Mouse (Mus musculus) kidney, embryonic 14.5 days (tissue): ENCODE data around the gene Ugcg. TPM values are rescaled to one million over a fixed set of nuclear protein-coding genes. Genes with fewer than 3 reads are reported as not detected.

Source experiments
- ATAC-seq: fragments of 200-750 bp; cut with Nextera tagmentation; 2 replicates; pipeline ENCODE4 v1.8.0; 2017; ENCODE audit warnings: moderate number of reproducible peaks, mild to moderate bottlenecking, moderate TSS enrichment, moderate library complexity; ENCODE audit not compliant: low FRiP score, low TSS enrichment
- H3K27ac ChIP-seq: fragments of 300-500 bp; sonication (generic); 2 replicates; pipeline ENCODE4 v1.5.1; 2014; ENCODE audit warnings: low read depth, mild to moderate bottlenecking, low read length, moderate library complexity, mixed read lengths
- H3K27me3 ChIP-seq: fragments of 300-500 bp; sonication (generic); 2 replicates; pipeline ENCODE4 v1.6.1; 2014; ENCODE audit warnings: mild to moderate bottlenecking, low read length; ENCODE audit not compliant: control insufficient read depth, insufficient read depth
- H3K36me3 ChIP-seq: fragments of 300-500 bp; sonication (generic); 2 replicates; pipeline ENCODE4 v1.6.1; 2014; ENCODE audit warnings: low read length, mixed read lengths; ENCODE audit not compliant: control insufficient read depth, insufficient read depth
- H3K4me1 ChIP-seq: fragments of 300-500 bp; sonication (generic); 2 replicates; pipeline ENCODE4 v1.6.1; 2014; ENCODE audit warnings: low read length, mixed read lengths; ENCODE audit not compliant: control insufficient read depth, insufficient read depth
- H3K4me2 ChIP-seq: fragments of 300-500 bp; sonication (generic); replicated peaks from 2 replicates; pipeline ENCODE4 v1.6.1; 2014; ENCODE audit warnings: low read depth, mild to moderate bottlenecking, low read length
- H3K4me3 ChIP-seq: fragments of 300-500 bp; sonication (generic); 2 replicates; pipeline ENCODE4 v1.5.1; 2014; ENCODE audit warnings: mild to moderate bottlenecking, low read length
- H3K9ac ChIP-seq: fragments of 300-500 bp; sonication (generic); 2 replicates; pipeline ENCODE4 v1.6.1; 2014; ENCODE audit warnings: low read depth, mild to moderate bottlenecking, low read length, moderate library complexity
- H3K9me3 ChIP-seq: fragments of 300-500 bp; sonication (generic); 2 replicates; pipeline ENCODE4 v1.6.1; 2016; ENCODE audit warnings: low read length; ENCODE audit not compliant: control insufficient read depth
- WGBS: fragments of 180-500 bp; shearing (Covaris S2); extraction: QIAGEN DNeasy Blood & Tissue Kit; methylation state at CpG from one replicate; pipeline ENCODE4 v1.1.7; 2014; 5-methylcytosine and 5-hydroxymethylcytosine counted together
- polyA plus RNA-seq: library from polyadenylated mRNA; unstranded; fragments of >200 nt; fragmentation: Nextera tagmentation; extraction: Ambion mirVana; gene quantifications from 2 replicates; pipeline ENCODE4 v1.2.1, GENCODE M21; 2014

Gene Ugcg
- polyA plus RNA-seq, 1 experiment from 2014 or later = 12.7 TPM

DNA sequence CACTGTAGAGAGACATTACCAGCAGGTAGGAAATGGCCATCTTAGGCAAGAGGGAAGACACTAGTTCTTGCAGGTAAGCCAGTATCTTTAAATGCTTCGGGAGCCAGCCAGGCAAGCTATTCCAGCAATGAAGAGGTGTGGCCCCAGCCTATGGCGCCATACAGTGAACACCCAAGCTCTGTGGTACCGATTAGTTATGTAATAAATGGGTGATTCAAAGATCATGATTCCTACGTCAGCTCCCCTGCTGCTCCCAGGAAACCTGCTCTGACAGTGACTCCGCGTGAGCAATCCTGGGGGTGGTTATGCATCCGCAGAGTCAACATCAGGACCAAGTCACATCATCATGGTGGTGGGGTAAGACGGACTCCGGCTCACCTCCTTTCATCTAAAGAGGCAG is 51.1 kb downstream of the Ugcg start:
- Histone ChIP-seq H3K27ac (no peak overlapping the region), H3K9me3 (no peaks in the 10 kb centered on the region), H3K36me3 (no peaks in the 10 kb centered on the region), H3K9ac (no peak overlapping the region), H3K4me2 (no peak overlapping the region), H3K4me1 (no peaks in the 10 kb centered on the region; the same call in 1 of the 2 replicates), H3K27me3 (no peaks in the 10 kb centered on the region; the same call in 1 of the 2 replicates), H3K4me3 (no peak overlapping the region)
- no peak for ATAC-seq
- WGBS = 93% methylated on average over 9 of the region's 9 CpGs

DNA sequence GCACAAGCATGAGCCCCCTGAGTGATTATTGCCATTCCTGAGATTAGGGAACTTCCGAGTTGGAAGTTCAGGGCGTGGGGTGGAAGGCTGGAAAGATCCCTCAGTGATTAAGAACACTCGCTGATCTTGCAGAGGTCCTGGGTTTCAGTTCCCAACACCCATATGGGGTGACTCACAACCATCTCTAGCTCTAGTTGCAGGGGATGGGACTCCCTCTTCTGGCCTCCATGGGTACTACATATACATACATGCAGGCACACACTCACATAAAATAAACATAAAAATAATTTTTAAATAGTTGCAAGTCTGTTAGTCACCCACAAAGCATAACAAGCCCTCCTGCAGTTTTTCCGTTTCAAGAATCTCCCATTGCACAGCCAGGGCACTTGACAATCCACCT is 52.0 kb downstream of the Ugcg start:
- Histone ChIP-seq H3K27me3 (no peaks in the 10 kb centered on the region; the same call in 1 of the 2 replicates), H3K9ac (no peak overlapping the region), H3K4me3 (no peak overlapping the region), H3K36me3 (no peaks in the 10 kb centered on the region), H3K27ac (no peak overlapping the region), H3K9me3 (no peaks in the 10 kb centered on the region), H3K4me2 (no peak overlapping the region), H3K4me1 (no peaks in the 10 kb centered on the region; the same call in 1 of the 2 replicates)
- 90% methylated on average over 4 of the region's 4 CpGs for WGBS
- no peak for ATAC-seq

DNA sequence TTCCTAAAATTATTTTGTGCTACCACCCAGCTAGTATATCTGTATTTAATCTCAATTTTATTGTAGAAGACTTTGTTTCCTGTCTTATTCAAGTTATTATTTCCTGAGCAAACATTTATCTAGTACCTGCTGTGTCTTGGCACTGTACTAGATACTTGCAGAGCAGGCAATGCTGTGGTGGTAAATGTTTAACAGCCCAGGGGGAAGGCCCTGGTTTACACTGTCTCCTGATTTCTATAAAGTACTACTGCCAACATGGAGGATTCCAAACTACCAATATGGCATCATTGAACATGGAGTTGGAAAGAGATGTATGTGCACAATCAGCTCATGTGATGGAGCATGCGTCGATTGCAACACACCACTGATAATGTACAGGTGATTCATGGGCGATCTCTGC is 53.2 kb downstream of the Ugcg start:
- H3K27ac ChIP-seq = no peak overlapping the region
- H3K27me3 ChIP-seq = no peaks in the 10 kb centered on the region; the same call in 1 of the 2 replicates
- H3K9ac ChIP-seq = no peak overlapping the region
- no peak overlapping the region for H3K4me2 ChIP-seq
- no peak overlapping the region for H3K4me3 ChIP-seq
- H3K36me3 ChIP-seq = no peaks in the 10 kb centered on the region
- H3K9me3 ChIP-seq = no peaks in the 10 kb centered on the region
- 94% methylated on average over 3 of the region's 3 CpGs for WGBS
- ATAC-seq = no peak
- H3K4me1 ChIP-seq = no peaks in the 10 kb centered on the region; the same call in 1 of the 2 replicates

DNA sequence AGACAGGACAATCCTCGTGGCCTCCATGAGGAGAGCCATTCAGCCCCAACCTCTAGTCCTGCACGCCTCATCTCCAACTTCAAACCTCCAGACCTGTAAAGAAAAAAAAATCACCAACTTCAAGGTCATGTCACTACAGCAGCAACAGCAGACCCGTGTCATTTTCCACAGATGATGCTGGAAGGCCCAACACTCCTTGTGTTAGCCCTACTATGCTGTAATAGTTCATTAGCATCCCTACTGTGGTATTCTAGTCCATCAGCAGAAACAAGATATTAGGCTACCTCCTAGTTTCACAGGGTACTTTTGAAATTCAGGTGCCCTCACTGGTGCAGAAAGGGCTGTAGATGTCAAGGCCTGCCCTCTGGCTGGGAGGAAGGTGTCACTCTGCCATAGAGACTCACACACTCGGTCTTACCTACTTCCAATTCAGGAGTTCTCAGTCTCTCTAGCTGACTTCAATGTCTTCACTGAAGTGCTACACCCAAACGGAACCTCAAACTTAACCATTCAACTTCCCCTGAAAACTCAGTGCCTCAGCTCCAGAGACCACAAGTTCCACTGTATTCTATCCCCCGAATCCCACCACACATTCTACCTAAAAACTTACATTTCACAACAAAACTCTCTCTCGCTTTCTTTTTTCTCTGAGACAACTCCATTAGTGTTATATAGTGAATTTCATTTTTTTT is 54.9 kb downstream of the Ugcg start:
- Histone ChIP-seq H3K4me1 (no peaks in the 10 kb centered on the region; the same call in 1 of the 2 replicates), H3K36me3 (no peaks in the 10 kb centered on the region), H3K4me2 (no peak overlapping the region), H3K27me3 (no peaks in the 10 kb centered on the region), H3K27ac (no peak overlapping the region), H3K9ac (no peak overlapping the region), H3K4me3 (no peak overlapping the region), H3K9me3 (no peaks in the 10 kb centered on the region)
- WGBS = 77% methylated on average over 7 of the region's 7 CpGs
- ATAC-seq = no peak

DNA sequence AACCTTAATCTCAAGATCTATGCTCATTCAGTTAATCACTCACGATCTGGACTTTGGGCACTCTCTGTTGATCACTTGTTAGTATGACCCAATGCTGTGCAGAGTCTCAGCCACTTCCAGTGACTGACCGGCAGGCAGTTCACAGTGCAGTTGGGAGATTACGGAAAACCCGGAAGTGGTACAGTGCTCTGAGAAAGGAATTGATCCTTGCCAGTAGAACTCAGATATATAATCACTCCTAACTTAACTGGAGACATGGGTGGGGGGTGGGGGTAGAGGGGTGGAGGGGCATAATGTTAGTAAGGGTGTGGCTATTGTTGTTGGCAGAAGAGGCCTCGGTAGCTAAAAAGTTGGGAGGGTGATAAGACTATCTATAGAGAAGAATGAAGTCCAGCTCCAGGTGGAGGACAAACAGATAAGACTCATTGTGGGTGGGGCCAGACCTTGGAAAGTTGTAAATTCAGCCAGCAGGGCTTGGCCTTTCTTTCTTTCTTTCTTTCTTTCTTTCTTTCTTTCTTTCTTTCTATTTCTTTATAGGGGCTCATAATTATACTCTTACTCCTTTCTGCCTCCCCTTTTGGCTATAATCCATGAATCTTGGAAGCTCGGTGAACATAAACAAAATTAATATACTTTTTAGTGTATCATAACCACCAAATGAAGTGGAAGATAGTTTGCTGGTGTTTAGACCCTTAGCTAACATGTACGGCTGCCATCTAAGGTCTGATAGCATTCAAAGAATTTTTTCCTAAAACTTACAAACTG is 55.9 kb downstream of the Ugcg start:
- Histone ChIP-seq H3K27ac (no peak overlapping the region), H3K4me3 (no peak overlapping the region), H3K4me2 (no peak overlapping the region), H3K4me1 (no peaks in the 10 kb centered on the region), H3K36me3 (no peaks in the 10 kb centered on the region), H3K9ac (no peak overlapping the region), H3K27me3 (no peaks in the 10 kb centered on the region), H3K9me3 (no peaks in the 10 kb centered on the region)
- 84% methylated on average over 7 of the region's 7 CpGs for WGBS
- no peak for ATAC-seq

DNA sequence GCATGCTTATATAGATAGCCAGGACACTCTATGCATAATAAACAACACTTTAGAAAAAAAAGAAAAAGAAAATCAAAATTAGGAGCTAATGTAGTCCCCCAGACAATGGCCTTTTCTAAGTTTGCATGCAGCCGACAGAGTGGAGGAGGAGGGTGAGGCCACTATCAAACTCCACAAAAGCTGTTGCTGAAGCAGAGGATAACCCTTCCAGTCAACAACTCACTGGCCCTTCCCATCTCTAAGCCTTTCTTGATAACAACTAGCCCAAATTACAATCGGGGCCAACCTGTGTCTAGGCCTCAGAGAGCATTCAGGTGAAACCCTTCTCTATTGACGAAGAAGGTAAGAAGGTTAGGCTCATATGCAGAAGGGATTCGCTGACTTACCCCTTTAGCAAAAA is 56.7 kb downstream of the Ugcg start:
- ATAC-seq = no peak

DNA sequence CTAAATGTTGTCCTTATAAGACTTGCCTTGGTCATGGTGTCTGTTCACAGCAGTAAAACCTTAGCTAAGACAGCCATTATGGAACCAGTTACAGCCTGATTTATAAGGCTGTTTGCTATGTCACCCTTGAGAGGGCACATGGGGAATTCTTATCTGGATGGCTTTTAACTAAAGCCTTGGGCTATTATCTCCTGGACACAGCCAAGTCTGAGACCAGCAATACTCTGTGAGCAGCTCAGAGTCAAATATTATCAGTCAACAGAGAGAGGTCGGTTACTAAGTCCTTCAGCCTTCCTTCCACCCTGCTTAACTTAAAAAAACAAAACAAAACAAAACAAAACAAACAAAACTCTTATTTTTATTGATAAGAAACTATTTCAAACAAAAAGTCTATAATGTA is 58.5 kb downstream of the Ugcg start:
- Histone ChIP-seq H3K9ac (no peak overlapping the region), H3K36me3 (no peaks in the 10 kb centered on the region), H3K27me3 (no peaks in the 10 kb centered on the region), H3K27ac (no peak overlapping the region), H3K4me2 (no peak overlapping the region), H3K4me3 (no peak overlapping the region), H3K9me3 (no peaks in the 10 kb centered on the region), H3K4me1 (no peaks in the 10 kb centered on the region)
- 61% methylated on average over 1 of the region's 1 CpGs for WGBS
- no peak for ATAC-seq

More for the DNA sequence above, 56.7 kb downstream of the Ugcg start:
- no peaks in the 10 kb centered on the region for H3K27me3 ChIP-seq
- H3K9ac ChIP-seq = no peak overlapping the region
- no peak overlapping the region for H3K4me2 ChIP-seq
- H3K27ac ChIP-seq = no peak overlapping the region
- H3K36me3 ChIP-seq = no peaks in the 10 kb centered on the region
- H3K4me3 ChIP-seq = no peak overlapping the region
- 95% methylated on average over 4 of the region's 4 CpGs for whole genome bisulfite sequencing
- H3K9me3 ChIP-seq = no peaks in the 10 kb centered on the region
- no peaks in the 10 kb centered on the region for H3K4me1 ChIP-seq

DNA sequence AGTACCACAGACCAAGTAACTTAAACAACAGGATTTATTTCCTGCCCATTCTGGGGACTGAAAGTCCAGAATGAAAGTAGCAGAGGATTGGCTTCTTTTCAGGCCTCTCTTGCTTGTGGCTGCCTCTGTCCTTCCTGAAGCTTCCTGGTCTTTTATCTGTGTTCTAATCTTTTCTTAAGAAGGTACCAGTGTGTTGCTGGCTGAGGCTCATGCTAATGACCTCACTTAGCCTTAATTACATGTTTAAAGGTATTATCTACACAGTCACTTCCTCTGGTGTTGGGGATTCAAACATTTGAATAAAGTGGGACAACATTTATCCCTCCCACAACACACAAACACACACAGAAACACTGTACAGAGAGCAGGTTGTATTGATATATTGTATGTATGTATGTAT is 59.0 kb downstream of the Ugcg start:
- Histone ChIP-seq H3K9me3 (no peaks in the 10 kb centered on the region), H3K4me3 (no peak overlapping the region), H3K27ac (no peak overlapping the region), H3K9ac (no peak overlapping the region), H3K4me1 (no peaks in the 10 kb centered on the region), H3K36me3 (no peaks in the 10 kb centered on the region), H3K4me2 (no peak overlapping the region), H3K27me3 (no peaks in the 10 kb centered on the region)
- no peak for ATAC-seq

DNA sequence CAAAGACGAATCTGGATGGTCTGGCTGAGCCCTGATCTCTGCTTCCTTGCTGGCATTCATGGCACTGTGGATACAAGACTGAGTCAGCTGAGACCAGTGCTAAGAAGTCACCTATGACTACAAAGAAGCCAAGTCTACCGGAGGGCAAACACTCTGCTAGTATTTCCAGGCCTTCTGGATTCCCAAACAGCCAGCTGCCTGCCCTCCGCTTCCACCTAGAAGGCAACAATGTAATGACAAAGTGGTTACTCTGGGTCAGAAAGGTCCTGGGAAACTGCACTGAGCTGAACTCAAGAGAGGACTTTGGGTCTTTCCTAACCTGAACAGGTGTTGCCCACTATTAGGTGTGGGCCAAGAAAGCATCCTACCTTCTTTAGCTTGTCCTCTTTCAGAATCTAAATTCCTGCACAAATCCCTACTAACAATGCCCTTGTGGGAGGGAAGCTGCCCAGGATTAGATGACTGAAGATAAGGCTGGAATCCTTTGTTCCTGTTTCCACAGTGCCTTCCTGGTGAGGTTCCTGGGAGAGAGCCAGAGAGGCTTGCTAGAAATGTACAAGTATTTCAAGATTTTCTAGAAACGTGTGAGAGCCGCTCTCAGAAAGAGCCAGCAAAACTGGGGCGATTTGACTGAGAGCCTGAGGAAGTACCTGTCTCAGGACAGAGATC is 63.5 kb downstream of the Ugcg start:
- H3K4me2 ChIP-seq = no peak overlapping the region
- no peaks in the 10 kb centered on the region for H3K9me3 ChIP-seq
- H3K27me3 ChIP-seq = no peaks in the 10 kb centered on the region
- no peaks in the 10 kb centered on the region for H3K4me1 ChIP-seq
- no peak overlapping the region for H3K4me3 ChIP-seq
- H3K9ac ChIP-seq = no peak overlapping the region
- WGBS = 84% methylated on average over 6 of the region's 6 CpGs
- no peak for ATAC-seq
- no peaks in the 10 kb centered on the region for H3K36me3 ChIP-seq
- no peak overlapping the region for H3K27ac ChIP-seq
